Mouse (Mus musculus) heart, embryonic 12.5 days (tissue): Measurements from ENCODE around the gene Dnajc4. TPM values are rescaled to one million over a fixed set of nuclear protein-coding genes. Genes with fewer than 3 reads are reported as not detected.
"Not testable (repeated sequence)": the region's sequence is repeated elsewhere in the genome, so short reads cannot be mapped to it uniquely, and the experiment has no call there.

Source experiments
- ATAC-seq: fragments of 200-750 bp; cut with Nextera tagmentation; 2 replicates; pipeline ENCODE4 v1.8.0; 2017; ENCODE audit warnings: moderate TSS enrichment, moderate library complexity; ENCODE audit not compliant: insufficient number of reproducible peaks, low FRiP score
- H3K27ac ChIP-seq: fragments of 300-500 bp; sonication (generic); 2 replicates; pipeline ENCODE4 v1.5.1; 2016; ENCODE audit warnings: mild to moderate bottlenecking, moderate library complexity; ENCODE audit not compliant: poor library complexity, severe bottlenecking
- H3K27me3 ChIP-seq: fragments of 300-500 bp; sonication (generic); replicated peaks from 2 replicates; pipeline ENCODE4 v1.6.1; 2016; ENCODE audit warnings: mild to moderate bottlenecking, moderate library complexity
- H3K36me3 ChIP-seq: fragments of 300-500 bp; sonication (generic); 2 replicates; pipeline ENCODE4 v1.6.1; 2016; ENCODE audit warnings: mild to moderate bottlenecking, moderate library complexity
- H3K4me1 ChIP-seq: fragments of 300-500 bp; sonication (generic); replicated peaks from 2 replicates; pipeline ENCODE4 v1.6.1; 2016; ENCODE audit warnings: mild to moderate bottlenecking
- H3K4me2 ChIP-seq: fragments of 300-500 bp; sonication (generic); 2 replicates; pipeline ENCODE4 v1.6.1; 2016; ENCODE audit warnings: mild to moderate bottlenecking, moderate library complexity
- H3K4me3 ChIP-seq: fragments of 300-500 bp; sonication (generic); 2 replicates; pipeline ENCODE4 v1.5.1; 2016; ENCODE audit warnings: mild to moderate bottlenecking
- H3K9ac ChIP-seq: fragments of 300-500 bp; sonication (generic); 2 replicates; pipeline ENCODE4 v1.6.1; 2016; ENCODE audit warnings: mild to moderate bottlenecking, moderate library complexity
- H3K9me3 ChIP-seq: fragments of 300-500 bp; sonication (generic); replicated peaks from 2 replicates; pipeline ENCODE4 v1.6.1; 2016; ENCODE audit warnings: mild to moderate bottlenecking, moderate library complexity
- WGBS: fragments of 180-500 bp; shearing (Covaris S2); methylation state at CpG from one replicate; pipeline ENCODE4 v1.1.7; 2016; 5-methylcytosine and 5-hydroxymethylcytosine counted together
- polyA plus RNA-seq: library from polyadenylated mRNA; unstranded; fragments of >200 nt; fragmentation: Nextera tagmentation; extraction: Ambion mirVana; gene quantifications from 2 replicates; pipeline ENCODE4 v1.2.1, GENCODE M21; 2016

Dnajc4 gene
- polyA plus RNA-seq, 1 experiment from 2014 or later = 32.7 TPM

DNA sequence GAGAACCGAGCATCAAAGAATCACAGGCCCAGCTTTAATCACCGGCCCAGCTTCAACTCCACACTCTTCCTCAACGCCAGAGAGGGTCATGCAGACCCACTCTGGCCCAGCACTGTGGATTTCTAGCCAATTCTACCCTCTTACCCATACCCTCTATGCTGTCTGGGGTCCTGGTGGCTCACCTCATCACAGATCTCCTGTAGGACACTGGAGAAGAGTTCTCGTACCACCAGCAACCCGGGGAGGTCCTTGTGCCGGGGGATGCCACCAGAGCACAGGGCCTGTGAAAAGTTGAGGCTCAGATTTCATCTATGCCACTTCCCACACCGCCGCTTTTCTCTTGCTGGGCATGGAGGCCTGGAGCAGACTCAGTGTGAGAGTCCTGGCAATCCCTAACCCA is 2.1 kb upstream of the Dnajc4 start:
- H3K9ac ChIP-seq = peak overlapping the region; percentile 73; the same call in 1 of the 2 replicates

DNA sequence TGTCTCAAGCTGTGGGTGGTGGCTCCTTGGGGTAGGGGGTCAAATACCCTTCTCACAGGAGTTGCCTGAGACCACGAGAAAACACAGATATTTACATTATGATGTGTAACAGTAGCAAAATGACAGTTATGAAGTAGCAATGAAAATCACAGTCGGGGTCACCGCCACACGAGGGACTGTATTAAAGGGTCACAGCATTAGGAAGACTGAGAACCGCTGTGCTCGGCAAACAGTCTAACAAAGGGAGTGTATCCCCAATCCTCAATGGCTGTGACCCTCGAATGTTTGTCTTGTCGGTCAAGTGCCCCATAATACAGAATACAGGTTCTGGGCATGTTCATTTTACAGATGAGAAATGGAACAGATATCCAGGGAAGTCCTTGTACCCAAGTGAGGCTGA is 1.6 kb upstream of the Dnajc4 start:
- no peak overlapping the region for H3K4me2 ChIP-seq
- no peaks in the 10 kb centered on the region for H3K27me3 ChIP-seq
- 84% methylated on average over 8 of the region's 8 CpGs for WGBS
- 0 out of 2 replicates have a peak, but pooled peaks cover 2% of the 10 kb centered on the region for H3K9me3 ChIP-seq
- H3K4me1 ChIP-seq = peaks cover 41% of the 10 kb centered on the region
- no peak overlapping the region for H3K9ac ChIP-seq
- no peak overlapping the region for H3K27ac ChIP-seq
- H3K4me3 ChIP-seq = no peak overlapping the region
- no peak for ATAC-seq
- peaks cover 11% of the 10 kb centered on the region for H3K36me3 ChIP-seq

More for the DNA sequence above, 2.1 kb upstream of the Dnajc4 start:
- H3K4me1 ChIP-seq = peaks cover 41% of the 10 kb centered on the region
- H3K27ac ChIP-seq = no peak overlapping the region
- H3K4me3 ChIP-seq = no peak overlapping the region
- 0 out of 2 replicates have a peak, but pooled peaks cover 7% of the 10 kb centered on the region for H3K9me3 ChIP-seq
- peak overlapping the region; percentile 82 for H3K4me2 ChIP-seq
- WGBS = 84% methylated on average over 8 of the region's 8 CpGs
- peaks cover 16% of the 10 kb centered on the region for H3K36me3 ChIP-seq
- no peak for ATAC-seq
- no peaks in the 10 kb centered on the region for H3K27me3 ChIP-seq

GRCm38 (mm10) chr19:6993011-6993770 is 819 bp upstream of the Dnajc4 start:
- H3K9me3 ChIP-seq = no peaks in the 10 kb centered on the region
- no peak for ATAC-seq
- peak overlapping the region; percentile 61 for H3K4me3 ChIP-seq
- H3K4me1 ChIP-seq = peaks cover 44% of the 10 kb centered on the region
- H3K36me3 ChIP-seq = peaks cover 3% of the 10 kb centered on the region
- WGBS = 65% methylated on average over 14 of the region's 14 CpGs
- H3K27me3 ChIP-seq = no peaks in the 10 kb centered on the region
- H3K9ac ChIP-seq = peak overlapping the region; percentile 76
- H3K27ac ChIP-seq = peak overlapping the region; percentile 82
- peak overlapping the region; percentile 93 for H3K4me2 ChIP-seq

GRCm38 (mm10) chr19:6991166-6991565 is 1.2 kb downstream of the Dnajc4 start:
- whole genome bisulfite sequencing = 85% methylated on average over 6 of the region's 6 CpGs
- H3K4me1 ChIP-seq = peaks cover 47% of the 10 kb centered on the region
- H3K36me3 ChIP-seq, H3K27me3 ChIP-seq, H3K27ac ChIP-seq, H3K9ac ChIP-seq, H3K9me3 ChIP-seq, H3K4me3 ChIP-seq, ATAC-seq: not testable (repeated sequence)
- H3K4me2 ChIP-seq = peak overlapping the region; percentile 93; the same call in 1 of the 2 replicates

- Histone ChIP-seq H3K27ac (no peak overlapping the region), H3K9ac (no peak overlapping the region), H3K4me1 (peaks cover 51% of the 10 kb centered on the region), H3K9me3 (no peaks in the 10 kb centered on the region), H3K36me3 (peaks cover 5% of the 10 kb centered on the region), H3K4me3 (no peak overlapping the region), H3K27me3 (no peaks in the 10 kb centered on the region), H3K4me2 (no peak overlapping the region)
- ATAC-seq = no peak
- 79% methylated on average over 6 of the region's 6 CpGs for WGBS
Measured at GRCm38 (mm10) chr19:6990712-6991111, 1.7 kb downstream of the Dnajc4 start.

- no peak overlapping the region for H3K27ac ChIP-seq
- WGBS = 87% methylated on average over 8 of the region's 8 CpGs
Measured at GRCm38 (mm10) chr19:6989251-6989650, 3.1 kb downstream of the Dnajc4 start.

GRCm38 (mm10) chr19:6987904-6988285 is 4.5 kb downstream of the Dnajc4 start:
- peak overlapping the region; percentile 74 for H3K4me2 ChIP-seq
- H3K4me1 ChIP-seq = peaks cover 33% of the 10 kb centered on the region
- H3K4me3 ChIP-seq = peak overlapping the region; percentile 87
- H3K9me3 ChIP-seq = no peaks in the 10 kb centered on the region
- H3K36me3 ChIP-seq = peaks cover 30% of the 10 kb centered on the region
- WGBS = 5% methylated on average over 8 of the region's 8 CpGs
- no peak; the same call in 1 of the 2 replicates for ATAC-seq
- peak overlapping the region; percentile 97 for H3K9ac ChIP-seq
- no peaks in the 10 kb centered on the region for H3K27me3 ChIP-seq
- H3K27ac ChIP-seq = peak overlapping the region; percentile 99

More at GRCm38 (mm10) chr19:6989251-6989650, 3.1 kb downstream of the Dnajc4 start:
- Histone ChIP-seq H3K4me3 (no peak overlapping the region), H3K4me2 (no peak overlapping the region), H3K9ac (0 out of 2 replicates have a peak overlapping the region, but pooled peaks have one; percentile 0), H3K36me3 (peaks cover 17% of the 10 kb centered on the region), H3K4me1 (peaks cover 42% of the 10 kb centered on the region), H3K27me3 (no peaks in the 10 kb centered on the region), H3K9me3 (no peaks in the 10 kb centered on the region)
- no peak for ATAC-seq

GRCm38 (mm10) chr19:6987061-6987903 is 5.1 kb downstream of the Dnajc4 start, which contains the start of gene Vegfb:
Gene Vegfb (minus strand): TSS chr19:6987651.
- peaks cover 31% of the 10 kb centered on the region for H3K4me1 ChIP-seq
- under 1% methylated on average over 81 of the region's 85 CpGs for WGBS
- peak within 1 kb of the TSS; percentile 97 for H3K9ac ChIP-seq
- peak within 1 kb of the TSS; percentile 99 for H3K27ac ChIP-seq
- peak; percentile 61 for ATAC-seq
- H3K36me3 ChIP-seq = peaks cover 36% of the 10 kb centered on the region
- peak within 1 kb of the TSS; percentile 74 for H3K4me2 ChIP-seq
- H3K4me3 ChIP-seq = peak within 1 kb of the TSS; percentile 87
- no peaks in the 10 kb centered on the region for H3K9me3 ChIP-seq
- no peaks in the 10 kb centered on the region for H3K27me3 ChIP-seq

DNA sequence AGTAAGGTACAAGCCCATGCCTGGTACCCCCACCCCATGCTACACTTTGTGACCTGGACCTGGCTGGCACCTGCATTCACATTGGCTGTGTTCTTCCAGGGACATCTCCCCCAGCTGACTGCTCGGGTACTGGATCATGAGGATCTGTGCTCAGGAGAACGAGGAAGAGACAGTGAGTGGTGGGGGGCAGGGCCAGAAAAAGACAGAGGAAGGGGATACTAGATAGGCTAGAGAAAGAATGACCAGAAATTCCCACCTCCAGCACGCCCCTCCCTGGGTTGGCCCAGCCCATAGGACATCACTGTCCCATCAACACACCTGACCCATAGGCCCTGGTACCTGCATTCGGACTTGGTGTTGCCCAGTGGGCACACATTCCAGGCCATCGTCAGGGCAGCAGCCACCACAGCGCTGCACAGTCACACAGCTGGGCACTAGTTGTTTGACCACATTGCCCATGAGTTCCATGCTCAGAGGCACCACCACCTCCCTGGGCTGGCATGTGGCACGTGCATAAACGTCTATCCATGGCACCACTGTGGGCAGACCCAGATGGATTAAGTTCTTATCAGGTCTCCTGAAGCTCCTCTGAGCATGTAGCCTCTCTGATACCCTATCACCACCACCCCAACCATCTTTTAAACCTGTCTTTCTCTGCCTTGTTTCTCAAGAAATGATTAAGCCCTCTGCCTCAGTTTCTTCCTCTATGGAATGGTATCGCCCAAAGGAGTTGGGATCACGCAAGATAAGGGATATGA is 6.2 kb downstream of the Dnajc4 start:
- Histone ChIP-seq H3K27me3 (no peaks in the 10 kb centered on the region), H3K9ac (peak overlapping the region; percentile 97), H3K36me3 (peaks cover 44% of the 10 kb centered on the region), H3K4me3 (peak overlapping the region; percentile 87), H3K27ac (peak overlapping the region; percentile 99; the same call in 1 of the 2 replicates), H3K4me1 (peaks cover 30% of the 10 kb centered on the region), H3K4me2 (peak overlapping the region; percentile 74), H3K9me3 (no peaks in the 10 kb centered on the region)
- 68% methylated on average over 10 of the region's 10 CpGs for WGBS
- no peak for ATAC-seq

DNA sequence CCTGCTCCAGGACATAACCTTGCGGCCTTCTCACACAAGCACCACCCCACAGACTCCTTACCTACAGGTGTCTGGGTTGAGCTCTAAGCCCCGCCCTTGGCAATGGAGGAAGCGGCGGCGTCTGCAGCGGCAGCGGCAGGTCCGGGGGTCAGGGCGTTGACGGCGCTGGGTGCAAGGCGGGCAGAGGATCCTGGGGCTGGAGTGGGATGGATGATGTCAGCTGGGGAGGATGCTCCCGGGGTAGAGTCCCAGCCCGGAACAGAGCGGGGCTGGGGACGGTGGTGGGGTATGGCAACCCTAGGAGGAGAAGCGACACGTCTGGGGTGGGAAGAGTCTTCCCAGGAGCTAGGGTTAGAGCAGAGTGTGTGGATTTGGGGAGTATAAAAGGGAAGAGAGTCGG is 7.1 kb downstream of the Dnajc4 start:
- Histone ChIP-seq H3K27me3 (no peaks in the 10 kb centered on the region), H3K4me1 (peaks cover 34% of the 10 kb centered on the region), H3K4me2 (no peak overlapping the region), H3K36me3 (peaks cover 44% of the 10 kb centered on the region), H3K27ac (no peak overlapping the region), H3K9me3 (no peaks in the 10 kb centered on the region), H3K4me3 (no peak overlapping the region), H3K9ac (no peak overlapping the region)
- 84% methylated on average over 19 of the region's 19 CpGs for WGBS
- ATAC-seq = no peak
